Mouse (Mus musculus) CH12F3 (cell line): Measurements from ENCODE around the gene Nsun7.
"Not testable (repeated sequence)": the region's sequence is repeated elsewhere in the genome, so short reads cannot be mapped to it uniquely, and the experiment has no call there.

Experiments
- in situ Hi-C: fragments of 300-500 bp; cut with MboI; formaldehyde crosslinking; loops from 2 replicates; pipeline ENCODE4 v1.14.3; 2020; ENCODE audit warnings: low sequenced_read_pairs

Gene Nsun7

GRCm38 (mm10) chr5:66259756-66260448 lies at the start of gene Nsun7:
Gene Nsun7, plus strand, starts transcription at chr5:66259897.
- in situ Hi-C loops: no loop called here

- in situ Hi-C loops: no loop called here
Observed at GRCm38 (mm10) chr5:66214395-66214935, 45.2 kb upstream of the Nsun7 start.

- in situ Hi-C loops: no loop called here
Observed at GRCm38 (mm10) chr5:66215569-66216277, 44.0 kb upstream of the Nsun7 start.

DNA sequence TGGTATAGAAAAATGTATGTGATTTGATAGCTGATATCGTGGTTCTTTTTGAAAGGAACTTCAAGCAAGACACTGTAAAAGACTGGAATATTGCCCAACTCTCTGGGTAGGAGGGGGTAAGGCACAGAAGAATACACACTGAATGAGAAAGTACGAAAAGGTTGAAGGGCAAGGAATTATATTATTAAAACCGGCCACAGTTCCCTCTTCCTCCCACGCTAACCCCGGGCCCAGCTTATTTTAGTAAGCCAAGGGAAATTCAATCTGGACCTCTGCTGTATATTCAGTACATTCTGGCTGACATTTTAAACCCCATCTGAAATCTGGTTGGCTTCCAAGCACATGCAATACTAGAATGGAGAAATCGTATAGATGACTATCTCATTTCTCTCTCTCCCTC lies 40.0 kb upstream of the Nsun7 start:
- in situ Hi-C loops: no loop called here

GRCm38 (mm10) chr5:66220620-66221019 lies 39.1 kb upstream of the Nsun7 start:
- in situ Hi-C loops: no loop called here

- in situ Hi-C loops: no loop called here
Observed at GRCm38 (mm10) chr5:66222916-66223315, 36.8 kb upstream of the Nsun7 start.

DNA sequence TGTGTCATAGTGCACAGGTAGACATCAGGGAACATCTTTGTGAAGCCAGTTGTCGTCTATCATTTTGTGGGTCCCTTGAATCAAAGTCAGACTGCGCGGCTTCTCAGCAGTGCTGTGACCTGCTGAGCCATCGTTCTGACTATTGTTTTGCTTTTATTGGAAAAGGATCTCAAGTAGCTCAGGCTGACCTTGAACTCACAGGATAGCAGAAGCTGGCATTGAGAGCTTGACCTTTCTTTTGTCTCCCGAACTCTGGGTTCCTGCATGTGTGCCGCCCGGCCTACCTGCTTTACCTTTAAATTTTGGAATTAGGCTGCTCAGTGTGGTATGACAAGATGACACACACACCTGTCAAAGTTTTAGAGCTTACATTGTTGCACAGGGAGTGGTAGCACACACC lies 33.2 kb upstream of the Nsun7 start:
- in situ Hi-C loops: no loop called here

DNA sequence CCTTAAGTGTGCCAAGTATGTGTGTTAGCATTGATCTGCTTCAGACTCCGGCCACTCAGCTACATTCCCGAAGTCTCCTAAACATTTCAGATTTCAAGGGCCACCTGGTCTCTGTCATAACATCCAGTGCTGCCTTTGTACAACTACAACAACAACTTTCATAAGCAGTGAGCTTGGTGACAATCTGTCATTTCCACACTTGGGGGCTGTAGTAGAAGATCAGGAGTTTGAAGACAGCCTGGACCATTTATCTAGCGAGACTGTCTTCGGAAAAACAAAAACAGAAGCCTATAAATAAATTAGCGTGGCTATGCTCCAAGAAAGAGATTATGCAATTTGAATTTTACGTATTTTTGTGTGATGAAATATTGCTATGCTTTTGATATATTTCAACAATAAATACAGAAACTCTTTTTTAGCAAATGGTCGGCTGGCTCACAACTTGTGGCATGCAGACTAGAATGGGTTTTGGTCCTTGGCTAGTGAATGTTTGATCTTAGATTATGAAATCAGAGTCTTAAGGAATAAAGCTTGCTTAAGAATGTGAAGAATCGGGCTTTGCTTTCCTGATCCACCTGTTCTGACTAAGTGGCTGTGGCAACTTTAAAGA lies 27.9 kb upstream of the Nsun7 start:
- in situ Hi-C loops: no loop called here

DNA sequence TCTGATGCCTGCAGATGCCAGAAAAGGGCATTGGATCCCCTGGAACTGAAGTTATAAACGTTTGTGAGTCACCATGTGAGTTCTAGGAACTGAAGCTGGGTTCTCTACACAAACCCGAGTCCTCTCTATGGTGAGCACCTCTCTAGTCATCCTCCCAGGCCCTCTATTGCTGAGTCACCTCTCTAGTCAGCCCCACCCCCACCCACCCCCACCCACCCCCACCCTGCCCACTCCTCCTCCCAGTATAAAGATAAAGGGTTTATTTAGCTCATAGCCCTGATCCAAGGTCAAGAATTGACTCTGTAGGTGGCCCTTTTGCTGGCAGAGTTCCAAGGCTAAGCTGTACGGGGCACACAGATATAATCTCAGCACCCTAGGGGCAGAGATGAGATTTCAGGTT lies 27.2 kb upstream of the Nsun7 start:
- in situ Hi-C loops: no loop called here

GRCm38 (mm10) chr5:66241894-66242293 lies 17.8 kb upstream of the Nsun7 start:
- in situ Hi-C loops: no loop called here

DNA sequence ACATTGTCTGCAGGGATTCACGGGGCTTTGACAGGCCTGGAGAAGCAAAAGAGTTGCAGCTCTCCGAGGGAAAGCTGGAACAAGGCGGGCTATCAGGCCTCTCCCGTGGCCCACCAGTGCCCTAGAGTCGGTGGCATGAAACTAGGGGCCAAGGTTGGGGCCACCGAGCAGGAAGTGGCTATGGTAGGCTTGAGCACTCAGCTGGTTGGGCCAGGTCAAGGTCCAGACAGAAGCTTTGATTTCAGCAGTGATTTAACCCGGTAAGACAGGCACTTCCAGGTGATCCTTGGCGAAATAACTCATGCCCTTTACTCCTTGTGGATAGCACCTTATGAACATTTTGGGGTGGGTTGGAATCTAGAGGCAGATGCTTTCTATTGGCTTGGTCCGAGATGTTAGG lies 16.2 kb upstream of the Nsun7 start:
- in situ Hi-C loops: no loop called here

DNA sequence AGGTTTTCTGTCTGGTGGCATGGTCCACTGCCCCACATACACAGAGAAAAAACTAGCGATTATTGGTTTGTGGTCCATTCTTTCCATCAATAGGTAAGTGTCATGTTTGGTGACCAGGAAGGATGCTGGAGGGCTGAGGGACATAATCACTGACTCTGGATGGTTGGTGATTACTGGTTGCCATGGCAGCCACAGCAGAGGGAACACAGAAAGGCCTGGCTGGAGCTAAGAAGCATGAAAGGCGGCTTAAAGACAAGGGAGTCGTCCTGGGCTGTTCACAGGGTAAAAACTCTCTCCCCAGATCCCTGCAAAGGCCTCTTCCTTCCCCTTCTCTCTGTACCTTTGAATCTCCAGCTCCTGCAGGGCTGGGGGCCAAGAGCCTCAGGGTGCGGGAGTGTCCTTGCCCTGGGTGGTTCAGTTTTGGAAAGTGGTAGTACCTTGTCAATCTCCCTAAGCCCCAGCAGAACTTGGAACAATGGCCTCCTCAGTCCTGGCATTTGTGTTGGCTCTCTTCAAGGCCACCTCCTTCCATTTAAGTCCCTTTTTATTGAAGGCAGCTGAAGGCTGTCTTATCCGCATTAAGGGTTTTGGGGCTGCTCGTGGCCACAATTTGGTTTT lies 15.5 kb upstream of the Nsun7 start:
- in situ Hi-C loops: no loop called here

DNA sequence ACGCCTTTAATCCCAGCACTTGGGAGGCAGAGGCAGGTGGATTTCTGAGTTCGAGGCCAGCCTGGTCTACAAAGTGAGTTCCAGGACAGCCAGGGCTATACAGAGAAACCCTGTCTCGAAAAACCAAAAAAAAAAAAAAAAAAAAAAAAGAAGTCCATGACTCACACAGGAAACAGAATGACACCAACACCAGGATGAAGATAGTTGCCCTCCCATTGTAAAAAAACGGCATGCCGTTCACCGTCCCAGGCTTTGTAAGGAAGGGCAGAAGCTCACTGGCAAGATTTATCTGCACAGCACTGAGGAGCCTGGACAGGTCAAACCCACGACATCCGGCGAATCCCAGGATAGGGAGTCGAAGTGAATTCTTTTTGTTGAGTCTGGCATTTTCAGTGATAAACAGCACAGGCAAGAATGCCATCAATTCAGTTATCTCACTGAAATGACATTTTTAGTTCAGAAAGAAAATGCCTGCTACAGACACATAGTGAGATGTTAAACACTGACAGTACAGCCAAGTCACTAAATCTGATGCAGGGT lies 13.7 kb upstream of the Nsun7 start:
- in situ Hi-C loops: no loop called here

- in situ Hi-C loops: no loop called here
Observed at GRCm38 (mm10) chr5:66253219-66253618, 6.5 kb upstream of the Nsun7 start.

- in situ Hi-C loops: no loop called here
Observed at GRCm38 (mm10) chr5:66255044-66255443, 4.7 kb upstream of the Nsun7 start.

GRCm38 (mm10) chr5:66259000-66259399 lies 697 bp upstream of the Nsun7 start:
- in situ Hi-C loops: no loop called here

DNA sequence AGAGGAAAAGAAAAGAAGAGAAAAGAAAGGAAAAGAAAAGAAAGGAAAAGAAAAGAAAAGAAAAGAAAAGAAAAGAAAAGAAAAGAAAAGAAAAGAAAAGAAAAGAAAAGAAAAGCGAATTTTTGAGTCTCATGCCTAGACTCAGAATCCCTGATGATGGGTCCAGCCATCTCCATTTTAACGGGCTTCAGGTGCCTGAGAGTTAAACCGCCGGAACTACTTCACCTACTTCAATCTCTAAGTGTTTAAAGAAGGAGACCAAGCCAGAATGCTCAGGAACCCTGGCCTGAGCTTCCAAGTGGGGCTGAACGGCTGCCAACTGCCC lies 304 bp upstream of the Nsun7 start:
- in situ Hi-C loops: not testable (repeated sequence)

DNA sequence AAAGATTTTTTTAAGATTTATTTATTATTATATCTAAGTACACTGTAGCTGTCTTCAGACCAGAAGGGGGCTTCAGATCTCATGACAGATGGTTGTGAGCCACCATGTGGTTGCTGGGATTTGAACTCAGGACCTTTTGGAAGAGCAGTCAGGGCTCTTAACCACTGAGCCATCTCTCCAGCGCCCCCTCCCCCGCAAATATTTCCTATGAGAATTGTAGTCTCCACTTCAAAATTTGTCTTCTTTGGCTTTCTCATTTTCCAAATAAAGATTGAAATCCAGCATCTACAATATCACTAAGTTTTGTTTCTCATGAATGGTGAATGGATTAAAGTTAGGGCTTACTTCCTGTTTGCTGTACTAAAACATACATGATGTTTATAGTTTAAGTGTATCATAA lies 2.8 kb downstream of the Nsun7 start:
- in situ Hi-C loops: no loop called here

DNA sequence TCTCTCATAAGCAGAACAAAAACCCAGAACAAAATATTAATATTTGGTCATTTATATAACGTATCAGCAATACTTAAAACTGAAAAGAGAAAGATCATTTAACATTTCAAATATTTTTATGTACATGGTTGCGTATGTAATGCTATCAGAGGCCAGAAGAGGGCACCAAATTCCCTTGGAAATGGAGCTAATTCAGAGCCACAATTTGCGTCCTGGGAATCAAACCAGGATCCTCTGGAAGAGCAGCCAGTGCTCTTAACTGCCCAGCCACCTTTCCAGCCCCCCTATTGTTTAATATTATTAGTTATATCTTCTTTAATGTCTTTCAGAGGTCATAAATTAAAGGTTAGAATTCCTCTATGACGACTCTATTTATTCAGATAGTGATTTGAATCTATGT lies 3.7 kb downstream of the Nsun7 start:
- in situ Hi-C loops: no loop called here

- in situ Hi-C loops: no loop called here
Observed at GRCm38 (mm10) chr5:66269616-66270015, 9.9 kb downstream of the Nsun7 start.

GRCm38 (mm10) chr5:66271141-66271540 lies 11.4 kb downstream of the Nsun7 start:
- in situ Hi-C loops: no loop called here
